In genomic region chr14:27167177-27167576, GRCm38 (mm10) we compare ENCODE assay signal across 9 mouse cellular contexts. TPM values are rescaled to one million over a fixed set of nuclear protein-coding genes. Genes with fewer than 3 reads are reported as not detected.
A peak's percentile ranks its signal among the peaks of the same experiment; 100 is the strongest.
DNase-seq lines count a peak whose midpoint lies in the region; ATAC-seq and TF ChIP-seq lines count a peak whose summit lies in the region.
"Had no signal": no experiment of that assay in that cellular context is flagged by ENCODE, and none has a peak within 500 bp of the region (broad histone marks: within the 10 kb centered on the region; RNA-seq: fewer than 3 reads in every experiment).

No protein-coding gene starts in this region.

- no peak overlapping the region for H3K4me3 ChIP-seq in heart, embryonic 13.5 days
- H3K4me3 ChIP-seq in midbrain, embryonic 13.5 days (replicated peaks), result no peak overlapping the region
- no peak overlapping the region for H3K4me3 ChIP-seq in midbrain, embryonic 10.5 days
- H3K4me3 ChIP-seq in forebrain, postnatal 0 days (ENCODE audit: low read depth, low read length), result no peak overlapping the region
- H3K4me3 ChIP-seq in neural tube, embryonic 14.5 days (ENCODE audit: low read depth, low read length), result no peak overlapping the region
- no peak overlapping the region for H3K4me3 ChIP-seq in cerebellum, adult 2 months (replicated peaks; ENCODE audit: insufficient read depth, low read depth, low read length)
- H3K4me3 ChIP-seq: liver, embryonic 13.5 days had no signal

- no peak for DNase-seq in heart, adult 9 months (ENCODE audit: low spot score in 2 of 2)
- DNase-seq in midbrain, embryonic 10.5 days (ENCODE audit: low spot score), result no peak
- no peak for DNase-seq in forebrain, postnatal 0 days
- DNase-seq in cerebellum, adult 2 months, result no peak
- DNase-seq: liver, embryonic 13.5 days had no signal

- no peaks in the 10 kb centered on the region for H3K36me3 ChIP-seq in heart, embryonic 13.5 days
- no peaks in the 10 kb centered on the region for H3K36me3 ChIP-seq in midbrain, embryonic 13.5 days
- H3K36me3 ChIP-seq in midbrain, embryonic 10.5 days, result no peaks in the 10 kb centered on the region
- no peaks in the 10 kb centered on the region for H3K36me3 ChIP-seq in forebrain, postnatal 0 days (ENCODE audit: insufficient read depth)
- no peaks in the 10 kb centered on the region for H3K36me3 ChIP-seq in neural tube, embryonic 14.5 days (ENCODE audit: control insufficient read depth, insufficient read depth, low read length)
- H3K36me3 ChIP-seq: liver, embryonic 13.5 days had no signal

- no peaks in the 10 kb centered on the region for H3K9me3 ChIP-seq in heart, embryonic 13.5 days
- no peaks in the 10 kb centered on the region for H3K9me3 ChIP-seq in midbrain, embryonic 13.5 days
- H3K9me3 ChIP-seq in midbrain, embryonic 10.5 days (replicated peaks), result no peaks in the 10 kb centered on the region
- H3K9me3 ChIP-seq in forebrain, postnatal 0 days (ENCODE audit: low read length), result no peaks in the 10 kb centered on the region
- H3K9me3 ChIP-seq in neural tube, embryonic 14.5 days (ENCODE audit: control insufficient read depth, low read length), result no peaks in the 10 kb centered on the region
- H3K9me3 ChIP-seq: liver, embryonic 13.5 days had no signal

- no peak for TF ChIP-seq POLR2A in cerebellum, adult 2 months (IDR thresholded peaks at IDR 0.05; ENCODE audit: borderline replicate concordance, insufficient read depth, low read length)

- peaks cover 42% of the 10 kb centered on the region for H3K27me3 ChIP-seq in heart, embryonic 13.5 days (replicated peaks)
- no peaks in the 10 kb centered on the region for H3K27me3 ChIP-seq in midbrain, embryonic 13.5 days
- no peaks in the 10 kb centered on the region for H3K27me3 ChIP-seq in midbrain, embryonic 10.5 days (ENCODE audit: low read depth, poor library complexity, severe bottlenecking)
- no peaks in the 10 kb centered on the region for H3K27me3 ChIP-seq in forebrain, postnatal 0 days (ENCODE audit: insufficient read depth, low read length)
- no peaks in the 10 kb centered on the region for H3K27me3 ChIP-seq in neural tube, embryonic 14.5 days (ENCODE audit: control insufficient read depth, insufficient read depth, low read length)
- no peaks in the 10 kb centered on the region for H3K27me3 ChIP-seq in cerebellum, adult 2 months (ENCODE audit: control insufficient read depth, insufficient read depth, low read length)
- H3K27me3 ChIP-seq: liver, embryonic 13.5 days had no signal

- ATAC-seq in heart, embryonic 13.5 days (ENCODE audit: extremely low read depth, insufficient number of reproducible peaks, low FRiP score, low TSS enrichment), result peak; percentile 40; the same call in 1 of the 2 replicates
- peak; percentile 73 for ATAC-seq in midbrain, embryonic 13.5 days
- peak; percentile 85 for ATAC-seq in forebrain, postnatal 0 days
- peak; percentile 75; the same call in 1 of the 2 replicates for ATAC-seq in neural tube, embryonic 14.5 days (ENCODE audit: low read depth)
- ATAC-seq in granulocyte monocyte progenitor cell, adult 5-6 weeks (replicated peaks; ENCODE audit: poor library complexity, severe bottlenecking), result no peak

- TF ChIP-seq CTCF in forebrain, postnatal 0 days (IDR thresholded peaks at IDR 0.05; ENCODE audit: low read depth), result no peak
- no peak for TF ChIP-seq CTCF in cerebellum, adult 2 months (IDR thresholded peaks at IDR 0.05; ENCODE audit: borderline replicate concordance, insufficient read depth, low read depth, low read length)

- peak overlapping the region; percentile 70 for H3K27ac ChIP-seq in heart, embryonic 13.5 days (replicated peaks)
- H3K27ac ChIP-seq in midbrain, embryonic 13.5 days, result peak overlapping the region; percentile 57
- H3K27ac ChIP-seq in midbrain, embryonic 10.5 days (replicated peaks), result no peak overlapping the region
- peak overlapping the region; percentile 70 for H3K27ac ChIP-seq in forebrain, postnatal 0 days (ENCODE audit: low read depth, low read length)
- H3K27ac ChIP-seq in neural tube, embryonic 14.5 days (ENCODE audit: low read depth, low read length), result no peak overlapping the region; the same call in 1 of the 2 replicates
- no peak overlapping the region for H3K27ac ChIP-seq in cerebellum, adult 2 months (ENCODE audit: insufficient read depth, low read length)
- H3K27ac ChIP-seq: liver, embryonic 13.5 days had no signal

- WGBS in heart, embryonic 13.5 days, result 9% methylated on average over 4 of the region's 4 CpGs
- WGBS in midbrain, embryonic 13.5 days, result 74% methylated on average over 4 of the region's 4 CpGs
- WGBS in midbrain, embryonic 10.5 days, result 89% methylated on average over 4 of the region's 4 CpGs
- WGBS in forebrain, postnatal 0 days, result 46% methylated on average over 4 of the region's 4 CpGs
- 68% methylated on average over 4 of the region's 4 CpGs for WGBS in neural tube, embryonic 14.5 days
- 39% methylated on average over 4 of the region's 4 CpGs for WGBS in cerebellum, adult 2 months

- peaks cover 53% of the 10 kb centered on the region for H3K4me1 ChIP-seq in heart, embryonic 13.5 days
- H3K4me1 ChIP-seq in midbrain, embryonic 13.5 days (replicated peaks), result peaks cover 8% of the 10 kb centered on the region; the same call in 1 of the 2 replicates
- peaks cover 5% of the 10 kb centered on the region; the same call in 1 of the 2 replicates for H3K4me1 ChIP-seq in midbrain, embryonic 10.5 days
- H3K4me1 ChIP-seq in forebrain, postnatal 0 days (ENCODE audit: insufficient read depth), result no peaks in the 10 kb centered on the region
- H3K4me1 ChIP-seq in neural tube, embryonic 14.5 days (ENCODE audit: control insufficient read depth, insufficient read depth, low read length), result no peaks in the 10 kb centered on the region
- H3K4me1 ChIP-seq in cerebellum, adult 2 months (ENCODE audit: control insufficient read depth, insufficient read depth, low read length), result no peaks in the 10 kb centered on the region

- no peak overlapping the region for H3K9ac ChIP-seq in heart, embryonic 13.5 days
- no peak overlapping the region for H3K9ac ChIP-seq in midbrain, embryonic 13.5 days (replicated peaks)
- no peak overlapping the region for H3K9ac ChIP-seq in forebrain, postnatal 0 days
- H3K9ac ChIP-seq in neural tube, embryonic 14.5 days (replicated peaks; ENCODE audit: low read depth, low read length), result no peak overlapping the region
- H3K9ac ChIP-seq: liver, embryonic 13.5 days had no signal

- peak overlapping the region; percentile 7; the same call in 1 of the 2 replicates for H3K4me2 ChIP-seq in heart, embryonic 13.5 days
- no peak overlapping the region for H3K4me2 ChIP-seq in midbrain, embryonic 13.5 days (replicated peaks)
- H3K4me2 ChIP-seq in forebrain, postnatal 0 days (ENCODE audit: low read depth), result no peak overlapping the region
- H3K4me2 ChIP-seq in neural tube, embryonic 14.5 days (ENCODE audit: low read depth, low read length), result no peak overlapping the region
- H3K4me2 ChIP-seq: liver, embryonic 13.5 days had no signal

RNA-seq across cellular contexts. Expression of gene Arhgef3, which starts 52.5 kb away (rescaled TPM):
- 13.2 and 13.3 TPM in 2 replicates for polyA plus RNA-seq in heart, embryonic 13.5 days (2015; fragmentation: Nextera tagmentation; extraction: Ambion mirVana)
- 1.7 and 2.4 TPM in 2 replicates for polyA plus RNA-seq in midbrain, embryonic 13.5 days (2015; fragmentation: Nextera tagmentation; extraction: Ambion mirVana)
- 1.6 and 1.9 TPM in 2 replicates for polyA plus RNA-seq in midbrain, embryonic 10.5 days (2016; fragmentation: Nextera tagmentation; extraction: Ambion mirVana)
- total RNA-seq in forebrain, postnatal 0 days (2014; rRNA removed), result 17.3 and 17.7 TPM in 2 replicates
- polyA plus RNA-seq in forebrain, postnatal 0 days (2015; fragmentation: Nextera tagmentation; extraction: Ambion mirVana), result 9.1 and 12.3 TPM in 2 replicates
- polyA plus RNA-seq in neural tube, embryonic 14.5 days (2014; fragmentation: Nextera tagmentation; extraction: Ambion mirVana), result 9.9 and 13.4 TPM in 2 replicates
- total RNA-seq in granulocyte monocyte progenitor cell, adult 5-6 weeks (2014; fragmentation: Nextera tagmentation), result 14.5 and 14.7 TPM in 2 replicates
- total RNA-seq in granulocyte monocyte progenitor cell, adult 5-6 weeks (2017), result 13.8 and 20.3 TPM in 2 replicates
- 54.5 and 54.8 TPM in 2 replicates for polyA plus RNA-seq in cerebellum, adult 2 months (2012; rRNA removed)

Comparison
In these comparisons a context has a peak if more than half of its experiments do, and no peak if none do; other contexts are left out.
1. H3K27ac ChIP-seq: peak in heart, embryonic 13.5 days (single experiment), midbrain, embryonic 13.5 days (single experiment) and forebrain, postnatal 0 days (single experiment); none in midbrain, embryonic 10.5 days (single experiment), neural tube, embryonic 14.5 days (single experiment) and cerebellum, adult 2 months (single experiment).